Mouse (Mus musculus): Measurements from ENCODE around the gene Arhgef2.

- TF ChIP-seq CTCF (IDR thresholded peaks at IDR 0.05; ENCODE audit: control insufficient read depth, insufficient read depth, low read length) (no peak), POLR2A (IDR thresholded peaks at IDR 0.05; ENCODE audit: borderline replicate concordance, control insufficient read depth, low read depth, low read length) (no peak)
Measured at GRCm38 (mm10) chr3:88646426-88646995, 40.7 kb downstream of the Arhgef2 start.

Data from bone marrow, adult 2 months (tissue).